Mouse (Mus musculus) megakaryocyte, adult 5-6 weeks (primary cell): ENCODE data around the gene Fbxo42. TPM values are rescaled to one million over a fixed set of nuclear protein-coding genes. Genes with fewer than 3 reads are reported as not detected.

Source experiments
- ATAC-seq: 2 replicates; pipeline ENCODE4 v1.8.0; 2016; ENCODE audit warnings: mild to moderate bottlenecking, inconsistent platforms; ENCODE audit not compliant: poor library complexity, severe bottlenecking
- total RNA-seq, 2 experiments: library from RNA; stranded (forward) in 1 of 2; stranded (reverse) in 1 of 2; fragments of 153-499, 151-499 nt in 1 of 2; fragments of 221-1000, 200-1000 nt in 1 of 2; gene quantifications; 2 replicates each; pipeline versions ENCODE4 v1.2.3 to v1.2.4; 2015 to 2017

Gene Fbxo42
- total RNA-seq, 2 experiments from 2014 or later, result 10.0 to 16.3 TPM

DNA sequence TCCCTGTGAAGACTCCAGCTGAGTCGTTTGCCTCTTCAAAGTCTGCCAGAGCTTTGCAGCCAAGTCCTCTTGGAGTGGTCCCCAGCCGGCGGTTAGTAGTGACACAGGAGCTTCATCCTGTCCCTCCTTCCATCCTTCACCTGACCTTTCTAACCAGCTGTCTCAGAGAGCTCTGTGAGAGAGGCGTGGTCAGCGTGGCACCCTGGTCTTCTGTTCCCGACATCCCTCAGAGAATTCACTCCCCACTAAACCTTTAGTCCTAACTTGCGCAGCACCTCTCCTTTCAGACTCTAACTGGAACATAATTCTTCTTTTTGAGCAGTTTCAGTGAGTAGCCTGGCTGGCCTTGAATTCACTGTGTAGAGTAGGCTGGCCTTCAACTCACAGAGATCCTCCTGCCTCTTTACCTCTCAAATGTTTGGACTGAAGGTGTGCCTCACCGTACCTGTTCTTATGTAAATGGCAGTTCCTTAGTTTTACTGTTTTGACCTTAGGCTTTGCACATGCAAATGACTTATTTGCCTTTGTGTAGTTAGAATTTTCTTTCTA lies 18.1 kb downstream of the Fbxo42 start:
- no peak for ATAC-seq

DNA sequence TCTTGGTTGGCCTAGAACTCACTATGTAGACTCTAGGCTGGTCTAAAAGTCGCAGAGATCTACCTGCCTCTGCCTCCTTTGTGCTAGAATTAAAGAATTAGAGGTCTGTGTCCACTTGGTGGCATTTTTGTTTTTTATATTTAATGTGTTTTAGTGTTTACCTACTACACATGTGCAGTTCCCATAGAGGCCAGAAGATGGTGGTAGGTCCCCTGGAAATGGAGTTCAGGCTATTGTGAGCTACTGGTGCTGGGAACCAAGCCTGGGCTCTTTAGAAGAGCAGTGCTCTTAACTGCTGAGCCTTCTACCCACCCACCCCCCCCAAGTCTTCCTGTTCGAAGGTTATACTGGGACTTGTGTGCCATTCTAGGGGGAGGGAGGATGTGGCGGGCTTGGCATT lies 19.4 kb downstream of the Fbxo42 start:
- ATAC-seq, result no peak

DNA sequence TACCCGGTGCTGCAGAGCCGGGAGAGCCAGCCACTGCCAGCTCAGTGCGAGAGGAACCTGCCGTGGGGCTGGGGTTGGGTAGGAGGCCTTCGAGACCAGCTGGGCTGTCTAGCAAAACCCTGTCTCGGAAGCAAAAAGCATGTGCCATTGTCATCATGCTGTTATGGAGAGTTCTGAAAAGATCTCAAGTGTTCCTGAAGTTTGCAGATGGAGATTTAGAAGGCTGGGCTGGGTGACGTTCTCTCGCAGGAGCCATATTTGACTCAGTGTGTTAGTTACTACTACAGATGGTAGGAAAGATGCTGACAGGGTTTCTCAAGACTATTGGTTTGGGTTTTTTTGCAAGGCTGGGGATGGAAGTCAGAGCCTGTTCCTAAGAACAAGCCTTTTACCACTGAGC lies 24.4 kb downstream of the Fbxo42 start:
- ATAC-seq, result no peak

DNA sequence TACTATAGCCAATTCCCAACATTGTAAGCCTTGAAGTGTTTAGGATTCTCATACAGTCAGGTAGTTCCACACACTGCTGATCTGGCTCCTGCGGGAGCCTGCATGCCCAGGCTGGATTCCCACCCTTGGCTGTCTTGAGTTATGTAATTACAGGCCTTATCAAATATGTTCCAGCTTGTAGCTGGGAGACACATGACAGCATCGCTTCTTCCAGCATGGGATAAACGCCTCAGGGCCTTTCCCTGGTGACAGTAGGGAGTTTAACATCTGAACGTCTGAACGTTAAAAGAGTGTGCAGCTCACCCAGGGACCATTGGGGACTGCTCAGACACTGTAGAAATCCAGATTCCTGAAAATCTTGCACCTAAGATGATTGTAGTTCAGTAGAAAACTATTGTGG lies 28.1 kb downstream of the Fbxo42 start:
- ATAC-seq, result no peak

DNA sequence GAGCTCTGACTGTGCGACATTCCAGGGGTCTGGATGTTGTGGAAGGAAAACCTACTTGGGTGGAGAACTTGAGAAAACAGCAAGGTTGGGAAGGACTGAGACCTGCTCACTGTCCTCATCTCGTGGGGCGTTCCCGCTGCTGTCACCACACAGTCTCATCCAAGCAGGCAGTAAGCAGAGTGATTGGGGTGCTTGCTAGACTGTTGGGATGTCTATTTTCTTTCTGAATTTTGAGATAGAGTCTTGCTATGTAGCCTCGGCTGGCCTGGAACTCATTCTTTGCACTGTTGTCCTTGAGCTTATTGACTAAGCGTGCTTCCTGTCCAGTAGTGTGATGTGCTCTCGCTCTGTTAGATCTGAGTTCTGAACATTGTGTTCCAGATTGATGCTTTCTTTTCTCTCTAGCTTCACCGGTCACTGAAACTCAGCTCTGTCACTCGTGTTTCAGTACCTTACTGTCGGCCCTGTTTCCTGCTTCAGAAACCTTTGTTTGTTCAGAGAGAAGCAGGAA lies 28.7 kb downstream of the Fbxo42 start:
- no peak for ATAC-seq

DNA sequence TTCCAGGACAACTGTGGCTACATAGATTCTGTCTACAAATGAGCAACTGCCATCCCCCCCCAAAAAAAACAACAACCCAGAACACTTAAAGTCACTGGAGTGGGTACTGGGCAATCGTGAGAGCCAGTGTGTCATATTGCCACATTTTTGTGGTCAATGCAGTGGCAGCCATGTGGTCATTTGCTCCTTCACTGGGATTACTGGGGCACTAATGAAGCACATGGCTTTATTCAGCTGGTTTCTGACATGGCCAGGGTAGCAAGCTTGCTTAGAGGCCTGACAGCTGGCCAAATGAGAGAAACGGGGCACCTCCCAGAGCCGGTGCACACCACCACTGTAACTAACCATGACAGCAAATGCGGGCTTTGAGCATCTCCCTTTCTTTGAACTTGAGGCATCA lies 30.8 kb downstream of the Fbxo42 start:
- ATAC-seq, result no peak

DNA sequence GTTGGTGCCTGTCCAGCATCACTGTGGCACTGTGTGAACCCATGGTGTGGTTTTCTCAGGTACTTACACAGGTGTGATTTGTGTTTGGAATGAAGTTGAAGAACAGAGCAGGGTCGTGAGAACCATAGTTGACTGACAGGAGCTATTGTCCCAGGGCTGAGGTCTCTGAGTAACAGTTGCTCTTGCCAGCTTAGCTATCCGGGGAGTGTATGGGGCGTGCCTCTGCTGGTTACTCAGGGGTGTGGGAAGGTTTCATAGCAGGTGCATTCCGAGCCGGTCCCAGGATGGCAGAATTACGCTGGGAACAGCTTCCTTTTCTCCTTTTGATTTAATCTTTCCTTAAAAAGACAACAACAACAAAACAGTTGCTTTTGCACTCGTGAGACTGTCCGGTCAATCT lies 33.1 kb downstream of the Fbxo42 start:
- no peak for ATAC-seq

DNA sequence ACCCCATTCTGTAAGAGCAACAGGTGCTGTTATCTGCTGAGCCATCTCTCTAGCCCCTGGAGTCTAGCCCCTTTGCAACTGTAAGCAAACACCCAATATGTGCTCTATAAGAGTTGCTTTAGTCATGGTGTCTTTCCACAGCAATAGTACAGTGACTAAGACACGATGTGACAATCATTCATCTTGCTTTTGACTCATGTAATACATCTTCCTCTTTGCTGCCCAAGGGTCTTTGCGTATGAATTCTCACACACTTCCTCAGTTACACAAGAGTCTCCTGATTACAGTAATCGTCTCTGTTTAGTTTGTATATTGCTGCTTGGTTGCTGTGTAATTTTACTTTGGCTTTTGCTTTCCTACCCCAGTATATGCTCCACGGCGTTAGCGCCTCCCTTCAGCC lies 34.3 kb downstream of the Fbxo42 start:
- ATAC-seq, result peak; percentile 93

DNA sequence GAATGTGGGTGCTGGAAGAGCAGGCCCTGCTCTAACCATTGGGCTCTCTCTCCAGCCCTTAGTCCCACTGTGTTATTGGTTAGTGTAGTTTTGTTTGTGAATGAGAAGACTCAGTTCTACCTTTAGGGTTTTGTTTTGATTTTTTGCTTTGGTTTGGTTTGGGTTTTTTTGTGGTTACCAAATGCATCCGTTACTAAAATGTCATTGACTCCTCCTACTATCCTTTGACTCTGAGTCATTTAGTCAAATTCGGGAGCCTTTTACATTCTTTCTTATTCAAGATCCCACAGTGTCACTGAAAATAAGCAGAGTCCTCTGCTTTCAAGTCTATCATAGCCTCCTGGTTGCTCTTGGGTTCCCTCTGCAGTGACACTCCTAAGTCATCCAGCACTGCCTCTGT lies 36.2 kb downstream of the Fbxo42 start:
- ATAC-seq, result no peak

DNA sequence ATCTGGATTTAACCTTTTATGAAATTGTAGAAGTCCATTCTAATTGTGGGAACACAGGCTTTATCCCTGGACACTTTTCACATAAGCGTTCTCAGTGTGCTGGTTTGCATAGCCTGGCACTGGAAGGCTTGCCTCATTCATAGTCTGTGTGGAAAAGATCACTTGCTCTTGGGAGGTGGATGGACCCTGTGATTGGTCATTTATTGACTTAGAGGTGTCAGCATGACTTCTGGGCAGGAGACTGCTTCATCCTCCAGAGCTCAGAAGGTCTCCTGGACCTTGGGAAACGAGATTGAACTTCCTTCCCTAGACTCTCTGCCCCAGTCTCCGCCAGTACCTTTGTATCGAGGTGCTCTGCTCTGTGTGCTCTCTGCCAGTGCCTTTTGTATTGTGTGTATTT lies 36.7 kb downstream of the Fbxo42 start:
- ATAC-seq, result no peak

DNA sequence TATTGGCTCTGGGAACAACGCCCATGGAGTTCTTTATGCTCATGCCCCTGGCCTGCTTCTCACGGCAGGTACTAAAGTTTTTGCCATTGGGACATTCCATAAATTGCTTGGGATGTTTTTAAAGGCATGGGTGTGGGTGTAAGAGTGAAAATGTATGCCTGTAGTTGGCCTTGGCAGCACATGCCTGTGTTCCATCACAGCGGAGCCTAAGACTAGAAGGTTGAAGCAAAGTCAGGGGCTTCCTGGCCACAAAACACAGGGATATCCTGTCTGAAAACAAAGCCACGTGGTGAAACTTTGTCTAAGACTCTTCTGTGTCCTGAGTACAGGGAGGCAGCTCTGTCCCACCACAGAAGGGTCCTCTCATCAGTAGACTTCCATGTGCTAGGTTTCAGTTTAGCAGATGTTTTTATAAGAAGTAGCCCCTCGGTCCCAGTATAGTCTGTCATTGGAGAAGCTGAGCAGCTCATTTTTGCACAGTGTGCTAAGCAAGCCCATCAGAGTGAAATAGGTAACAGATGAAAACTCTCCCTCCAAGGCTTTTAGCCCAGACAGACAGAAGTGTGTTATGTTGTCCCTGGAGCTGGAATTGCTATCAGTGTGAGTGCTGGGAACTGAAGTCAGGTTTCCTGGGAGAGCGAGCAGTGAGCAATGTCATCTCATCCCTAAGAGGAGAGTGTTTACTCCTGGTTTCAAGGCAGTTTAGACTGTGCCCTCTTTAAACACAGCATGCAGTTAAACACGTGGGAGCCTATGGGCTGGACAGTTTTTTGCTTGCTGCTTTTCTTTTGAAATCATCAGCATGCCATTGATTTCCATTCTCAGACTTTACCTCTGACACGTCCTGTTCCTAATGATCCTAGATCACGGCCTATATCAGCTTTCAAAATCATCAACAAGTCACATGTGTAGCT lies 39.5 kb downstream of the Fbxo42 start:
- ATAC-seq, result no peak

DNA sequence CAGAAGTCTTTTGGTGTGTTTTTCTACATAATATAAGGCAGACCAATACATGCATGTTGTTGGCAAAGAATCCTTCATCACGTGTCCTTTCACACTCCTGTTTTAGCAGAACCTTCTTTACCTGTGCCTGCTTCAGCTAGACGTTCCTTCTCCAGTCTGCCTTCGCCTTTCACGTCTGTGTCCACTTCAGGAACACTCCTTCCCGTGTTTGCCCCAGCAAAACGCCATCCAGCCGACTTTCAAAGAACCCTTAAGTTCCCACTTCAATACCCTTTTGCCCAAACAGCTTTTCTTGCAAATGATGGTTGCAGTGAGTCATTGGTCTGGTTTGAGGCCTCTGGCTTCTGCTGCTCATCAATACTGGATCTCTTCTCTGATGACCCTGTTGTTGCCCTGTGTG lies 43.6 kb downstream of the Fbxo42 start:
- ATAC-seq, result no peak

DNA sequence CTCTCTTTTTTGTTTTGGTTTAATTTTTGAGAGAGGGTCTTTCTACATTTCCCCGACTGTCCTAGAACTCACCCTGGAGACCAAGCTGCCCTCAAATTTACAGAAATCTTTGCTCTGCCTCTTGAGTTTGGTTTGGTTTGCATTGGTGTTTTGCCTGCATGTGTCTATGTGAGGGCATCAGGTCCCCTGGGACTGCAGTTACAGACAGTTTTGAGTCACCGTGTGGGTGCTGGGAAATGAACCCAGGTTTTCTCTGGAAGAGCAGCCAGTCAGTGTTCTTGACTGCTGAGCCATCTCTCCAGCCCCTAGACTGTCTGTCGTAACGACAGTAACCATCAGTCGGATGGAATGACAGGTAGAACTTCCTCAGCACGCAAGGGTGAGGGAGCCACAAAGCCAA lies 46.8 kb downstream of the Fbxo42 start:
- no peak for ATAC-seq

DNA sequence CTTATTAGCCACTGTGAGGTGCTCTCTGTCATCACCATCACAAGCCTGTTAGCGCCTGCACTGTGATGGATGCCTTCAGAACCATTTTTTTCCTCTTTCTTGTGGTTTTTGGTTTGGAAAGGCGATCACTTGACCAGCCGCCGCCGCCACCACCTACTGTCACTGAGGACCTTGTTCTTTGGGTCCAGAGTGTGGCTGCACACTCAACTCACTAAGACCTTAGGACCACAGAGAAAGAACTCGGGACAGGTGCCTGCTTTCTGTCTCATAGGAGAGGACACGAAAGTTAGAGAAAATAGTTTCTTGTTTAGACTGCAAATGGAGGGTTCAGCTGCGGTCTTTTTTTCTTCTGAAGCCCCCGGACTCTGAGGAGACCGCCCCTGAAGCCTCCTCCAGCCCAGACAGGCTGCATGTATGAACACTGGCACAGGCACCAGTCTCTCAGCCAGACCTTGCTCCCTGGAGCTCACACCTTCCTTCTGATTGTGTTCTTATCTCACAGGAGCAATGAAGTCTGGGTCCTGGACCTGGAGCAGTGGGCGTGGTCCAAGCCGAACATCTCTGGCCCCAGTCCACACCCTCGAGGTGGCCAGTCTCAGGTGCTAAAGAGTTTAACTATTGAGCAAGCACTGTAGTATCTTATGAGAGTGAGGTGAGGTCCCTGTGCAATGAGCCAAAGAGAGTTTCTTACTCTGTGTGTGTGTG lies 49.4 kb downstream of the Fbxo42 start:
- no peak for ATAC-seq

DNA sequence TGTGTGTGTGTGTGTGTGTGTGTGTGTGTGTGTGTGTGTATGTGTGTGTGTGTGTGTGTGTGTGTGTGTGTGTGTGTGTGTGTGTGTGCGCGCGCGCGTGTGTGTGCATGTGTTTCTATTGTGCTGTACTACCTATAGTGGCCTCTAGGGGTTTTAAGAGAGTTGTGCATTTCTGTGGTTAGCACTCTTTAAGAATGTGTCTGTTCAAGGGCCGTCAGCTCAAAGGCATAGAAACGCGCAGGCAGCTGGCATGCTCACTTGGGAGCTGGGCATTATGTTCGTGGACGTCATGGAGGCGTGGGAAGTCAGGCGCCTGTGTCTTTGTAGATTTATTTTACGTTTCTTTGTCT lies 49.9 kb downstream of the Fbxo42 start:
- ATAC-seq, result no peak

DNA sequence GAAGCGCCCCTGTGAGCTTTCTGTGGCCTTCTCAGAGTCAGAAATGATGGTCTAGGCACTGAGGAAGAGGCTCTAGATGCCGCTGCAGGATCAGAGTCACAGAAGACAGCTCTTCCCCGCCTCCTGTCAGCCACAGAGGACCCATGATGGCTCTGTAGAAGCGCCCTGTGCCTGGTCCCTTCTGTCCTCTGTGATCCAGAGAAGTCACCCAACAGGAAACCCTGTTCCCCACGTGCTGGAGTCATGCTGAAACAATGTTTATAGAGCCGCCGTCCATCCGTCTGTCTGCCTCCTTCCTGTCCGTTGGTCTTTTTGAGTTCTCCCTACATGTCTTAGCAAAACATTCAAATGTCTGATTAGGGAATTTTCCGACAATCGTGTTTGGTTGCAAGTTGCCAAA lies 53.2 kb downstream of the Fbxo42 start:
- ATAC-seq, result no peak

DNA sequence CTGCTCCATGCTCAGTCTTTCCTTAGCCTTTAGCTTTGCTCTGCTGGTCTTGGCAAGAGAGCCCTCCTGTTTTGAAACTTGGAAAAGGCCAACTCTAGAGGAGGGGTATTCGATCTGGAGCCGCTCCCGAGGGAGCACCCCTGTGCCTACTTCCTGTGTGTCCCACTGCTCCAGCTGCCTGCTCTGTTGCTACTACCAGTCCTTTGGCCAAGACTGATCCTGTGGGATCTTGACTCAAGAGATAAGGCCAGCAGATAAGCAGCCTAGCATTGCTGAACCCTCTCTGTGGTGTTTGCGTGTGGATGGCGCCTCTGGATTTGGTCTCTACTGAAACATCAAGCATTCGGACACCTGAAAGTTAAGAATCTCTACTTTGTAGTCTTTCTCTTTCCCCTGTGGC lies 54.5 kb downstream of the Fbxo42 start:
- ATAC-seq, result no peak

DNA sequence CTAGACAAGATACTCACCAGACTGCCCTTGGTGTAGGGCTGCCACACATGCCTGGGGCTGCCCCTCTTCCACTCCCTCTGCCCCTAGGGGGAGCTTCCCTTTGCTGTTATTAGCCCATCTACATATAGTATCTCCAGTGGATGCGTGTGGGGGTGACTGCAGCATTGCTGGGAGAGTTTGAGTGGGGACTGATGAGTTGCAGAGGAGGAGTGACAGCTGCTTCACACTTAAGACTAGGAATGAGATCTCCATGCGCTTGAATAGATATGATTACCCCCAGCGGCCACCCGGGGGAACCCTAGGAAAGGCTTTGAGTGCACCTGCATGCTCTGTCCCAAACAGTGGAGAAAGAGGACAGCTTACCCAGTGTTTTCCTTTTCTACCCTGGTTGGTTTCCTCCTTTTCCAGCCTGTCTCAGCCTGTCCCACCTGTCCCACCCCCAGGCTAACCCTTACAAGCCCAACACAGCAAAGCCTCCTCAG lies 56.9 kb downstream of the Fbxo42 start:
- ATAC-seq, result no peak

DNA sequence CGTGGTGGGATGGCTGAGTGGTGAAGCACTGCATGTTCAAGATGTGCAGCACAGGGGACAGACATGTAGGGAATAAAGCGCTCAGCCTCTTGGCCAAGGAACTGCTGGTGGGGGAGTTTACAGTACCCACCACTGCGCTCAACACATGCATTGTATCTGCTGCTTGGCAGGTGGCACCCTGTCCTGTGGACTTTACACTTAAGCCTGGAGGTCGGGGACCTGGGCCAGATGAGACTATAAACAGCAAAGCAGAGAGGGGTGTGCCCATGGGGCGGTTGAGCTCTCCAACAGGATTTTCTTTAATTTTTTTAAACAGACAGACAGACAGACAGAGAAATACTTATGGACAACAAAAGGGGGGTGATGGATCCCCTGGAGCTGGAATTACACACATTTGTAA lies 59.4 kb downstream of the Fbxo42 start:
- ATAC-seq, result no peak

DNA sequence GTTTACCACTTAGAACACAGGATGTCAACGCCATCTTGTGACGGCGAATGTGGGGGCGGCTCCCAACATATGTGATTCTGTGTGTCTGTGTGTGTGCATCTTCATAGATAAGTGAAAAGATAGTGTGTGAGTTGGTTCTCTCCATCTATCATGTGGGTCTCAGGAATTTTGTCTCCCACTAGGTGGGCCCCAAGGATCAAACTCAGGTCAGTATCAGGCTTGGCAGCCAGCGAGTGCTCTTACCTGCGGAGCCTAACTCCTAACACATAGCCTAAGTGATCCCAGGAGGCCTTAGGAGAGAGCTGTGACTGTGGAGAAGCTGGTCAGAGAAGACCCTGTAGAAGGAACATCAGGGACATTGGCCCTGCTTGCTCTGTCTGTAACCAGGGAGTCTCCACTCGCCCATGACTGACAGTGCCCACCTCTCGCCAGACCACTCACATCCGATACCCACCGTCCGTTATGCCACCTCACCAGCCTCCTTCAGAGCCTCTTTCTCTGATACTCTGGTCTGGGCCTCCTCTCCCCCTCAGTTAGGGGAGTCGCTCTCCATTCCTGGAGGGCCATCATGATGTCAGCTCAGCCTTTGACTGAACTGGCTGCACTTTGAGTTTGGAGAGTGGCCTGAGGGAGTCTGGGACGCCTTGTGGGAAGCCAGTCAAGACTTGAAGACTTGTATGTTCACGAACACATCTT lies 63.0 kb downstream of the Fbxo42 start:
- peak; percentile 53 for ATAC-seq

DNA sequence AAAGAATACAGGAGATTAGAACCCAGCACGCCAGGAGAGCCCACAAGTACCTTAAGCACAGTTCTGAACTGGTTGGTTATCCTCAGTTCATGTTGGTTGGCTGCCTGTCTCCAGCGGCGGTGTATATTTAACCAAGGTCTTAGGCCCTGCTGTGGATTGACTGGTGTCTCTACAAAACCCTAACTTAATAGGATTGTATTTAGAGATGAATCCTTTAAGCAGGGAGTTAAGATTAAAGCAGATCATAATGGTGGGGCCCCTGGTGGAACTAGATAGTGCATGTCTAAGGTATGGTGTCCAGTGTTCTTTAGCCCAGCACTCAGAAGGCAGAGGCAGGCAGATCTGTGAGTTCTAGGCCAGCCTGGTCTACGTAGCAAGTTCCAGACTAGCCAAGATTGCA lies 63.9 kb downstream of the Fbxo42 start:
- ATAC-seq, result no peak
